In genomic region chr5:129980216-129980615, GRCm38 (mm10) we compare ENCODE assay signal across 25 mouse cellular contexts. TPM values are rescaled to one million over a fixed set of nuclear protein-coding genes. Genes with fewer than 3 reads are reported as not detected.
DNase-seq lines count a peak whose midpoint lies in the region; ATAC-seq and TF ChIP-seq lines count a peak whose summit lies in the region.
"Had no signal": no experiment of that assay in that cellular context is flagged by ENCODE, and none has a peak within 500 bp of the region (broad histone marks: within the 10 kb centered on the region; RNA-seq: fewer than 3 reads in every experiment).

No protein-coding gene starts in this region.

- no peak overlapping the region for H3K27ac ChIP-seq in forebrain, embryonic 11.5 days (ENCODE audit: low read depth, low read length)
- H3K27ac ChIP-seq in forebrain, postnatal 0 days (ENCODE audit: low read depth, low read length), result no peak overlapping the region
- H3K27ac ChIP-seq in liver, embryonic 11.5 days (ENCODE audit: low read depth, low read length), result no peak overlapping the region; the same call in 1 of the 2 replicates
- H3K27ac ChIP-seq in liver, embryonic 16.5 days (ENCODE audit: low read length), result peak overlapping the region; percentile 87
- H3K27ac ChIP-seq: forebrain, embryonic 15.5 days; gastrocnemius, adult 2 months; heart, embryonic 13.5 days; hindbrain, embryonic 14.5 days; kidney, embryonic 15.5 days; midbrain, embryonic 13.5 days; neural tube, embryonic 13.5 days had no signal

- H3K36me3 ChIP-seq in forebrain, embryonic 11.5 days (ENCODE audit: control insufficient read depth, insufficient read depth, low read length), result peaks cover 3% of the 10 kb centered on the region; the same call in 1 of the 2 replicates
- peaks cover 10% of the 10 kb centered on the region for H3K36me3 ChIP-seq in forebrain, postnatal 0 days (ENCODE audit: insufficient read depth)
- peaks cover 8% of the 10 kb centered on the region; the same call in 1 of the 2 replicates for H3K36me3 ChIP-seq in liver, embryonic 11.5 days (ENCODE audit: control insufficient read depth, insufficient read depth, low read length)
- peaks cover 5% of the 10 kb centered on the region; the same call in 1 of the 2 replicates for H3K36me3 ChIP-seq in liver, embryonic 16.5 days (ENCODE audit: control insufficient read depth, insufficient read depth)

- TF ChIP-seq CTCF in forebrain, postnatal 0 days (IDR thresholded peaks at IDR 0.05; ENCODE audit: low read depth), result no peak

- 85% methylated on average over 3 of the region's 3 CpGs for WGBS in forebrain, embryonic 11.5 days
- 76% methylated on average over 3 of the region's 3 CpGs for WGBS in forebrain, postnatal 0 days
- WGBS in liver, embryonic 11.5 days, result 43% methylated on average over 3 of the region's 3 CpGs
- 34% methylated on average over 3 of the region's 3 CpGs for WGBS in liver, embryonic 16.5 days (ENCODE audit: insufficient replicate concordance)

- no peaks in the 10 kb centered on the region for H3K4me1 ChIP-seq in forebrain, embryonic 11.5 days (replicated peaks; ENCODE audit: control insufficient read depth, insufficient read depth, low read length)
- no peaks in the 10 kb centered on the region for H3K4me1 ChIP-seq in forebrain, postnatal 0 days (ENCODE audit: insufficient read depth)
- peaks cover 40% of the 10 kb centered on the region for H3K4me1 ChIP-seq in liver, embryonic 11.5 days (replicated peaks; ENCODE audit: control insufficient read depth, insufficient read depth, low read length)
- peaks cover 55% of the 10 kb centered on the region for H3K4me1 ChIP-seq in liver, embryonic 16.5 days (ENCODE audit: control insufficient read depth, low read depth, low read length)
- H3K4me1 ChIP-seq: forebrain, embryonic 15.5 days; kidney, embryonic 15.5 days; midbrain, embryonic 13.5 days had no signal

- H3K9me3 ChIP-seq in forebrain, embryonic 11.5 days (ENCODE audit: control insufficient read depth, low read length), result no peaks in the 10 kb centered on the region
- H3K9me3 ChIP-seq in forebrain, postnatal 0 days (ENCODE audit: low read length), result no peaks in the 10 kb centered on the region
- no peaks in the 10 kb centered on the region for H3K9me3 ChIP-seq in liver, embryonic 11.5 days (ENCODE audit: control insufficient read depth, low read length)
- H3K9me3 ChIP-seq in liver, embryonic 16.5 days (replicated peaks; ENCODE audit: control insufficient read depth, low read length), result no peaks in the 10 kb centered on the region
- H3K9me3 ChIP-seq: forebrain, embryonic 15.5 days; heart, embryonic 13.5 days; kidney, embryonic 15.5 days; megakaryocyte, embryonic 14.5 days; midbrain, embryonic 13.5 days; neural tube, embryonic 13.5 days had no signal

- no peak overlapping the region for H3K9ac ChIP-seq in forebrain, embryonic 11.5 days (ENCODE audit: low read length)
- H3K9ac ChIP-seq in forebrain, postnatal 0 days, result no peak overlapping the region
- H3K9ac ChIP-seq in liver, embryonic 11.5 days (ENCODE audit: low read depth, low read length), result no peak overlapping the region
- H3K9ac ChIP-seq in liver, embryonic 16.5 days (ENCODE audit: low read depth, low read length), result peak overlapping the region; percentile 39
- H3K9ac ChIP-seq: forebrain, embryonic 15.5 days; heart, embryonic 13.5 days; hindbrain, embryonic 14.5 days; kidney, embryonic 15.5 days; lung, embryonic 14.5 days; midbrain, embryonic 13.5 days; neural tube, embryonic 13.5 days had no signal

- H3K4me3 ChIP-seq in forebrain, embryonic 11.5 days (ENCODE audit: low read depth, low read length), result no peak overlapping the region
- H3K4me3 ChIP-seq in forebrain, postnatal 0 days (ENCODE audit: low read depth, low read length), result no peak overlapping the region
- no peak overlapping the region for H3K4me3 ChIP-seq in liver, embryonic 11.5 days (ENCODE audit: low read depth, low read length)
- H3K4me3 ChIP-seq in liver, embryonic 16.5 days (ENCODE audit: low read depth, low read length), result peak overlapping the region; percentile 14
- H3K4me3 ChIP-seq: forebrain, embryonic 15.5 days; gastrocnemius, adult 2 months; heart, embryonic 13.5 days; kidney, embryonic 15.5 days; megakaryocyte, embryonic 14.5 days; midbrain, embryonic 13.5 days; neural tube, embryonic 13.5 days had no signal

- DNase-seq in forebrain, embryonic 11.5 days (ENCODE audit: low spot score), result peak; percentile 13
- no peak for DNase-seq in forebrain, postnatal 0 days
- no peak for DNase-seq in liver, embryonic 11.5 days (ENCODE audit: low spot score)
- DNase-seq in cerebellum, adult 8-10 months, result no peak
- DNase-seq in embryo, embryonic 10 days (ENCODE audit: low spot score), result no peak
- DNase-seq: adrenal gland, postnatal 10 days; cerebellum, adult 11 months; cerebellum, postnatal 10 days; gastrocnemius, adult 2 months; heart, postnatal 10 days; kidney, adult 18-20 months; kidney, postnatal 36 days; layer of hippocampus, postnatal 36 days; left cerebral cortex, postnatal 4 days; lung, embryonic 14.5 days had no signal

- H3K27me3 ChIP-seq in forebrain, embryonic 11.5 days (ENCODE audit: control insufficient read depth, insufficient read depth, low read length), result no peaks in the 10 kb centered on the region
- H3K27me3 ChIP-seq in forebrain, postnatal 0 days (ENCODE audit: insufficient read depth, low read length), result no peaks in the 10 kb centered on the region
- no peaks in the 10 kb centered on the region for H3K27me3 ChIP-seq in liver, embryonic 11.5 days (replicated peaks; ENCODE audit: control insufficient read depth, insufficient read depth, low read length)
- H3K27me3 ChIP-seq in liver, embryonic 16.5 days (ENCODE audit: control insufficient read depth, insufficient read depth, low read depth, low read length), result no peaks in the 10 kb centered on the region
- H3K27me3 ChIP-seq: CH12.LX; forebrain, embryonic 15.5 days; heart, embryonic 13.5 days; kidney, embryonic 15.5 days; megakaryocyte, embryonic 14.5 days; midbrain, embryonic 13.5 days; neural tube, embryonic 13.5 days had no signal

- ATAC-seq in forebrain, embryonic 11.5 days (replicated peaks; ENCODE audit: low FRiP score), result no peak
- no peak for ATAC-seq in forebrain, postnatal 0 days
- peak; percentile 50; the same call in 1 of the 2 replicates for ATAC-seq in liver, embryonic 11.5 days (replicated peaks; ENCODE audit: low FRiP score)
- peak; percentile 57 for ATAC-seq in liver, embryonic 16.5 days (ENCODE audit: low read depth)
- ATAC-seq in megakaryocyte, adult 5-6 weeks (ENCODE audit: poor library complexity, severe bottlenecking), result no peak
- ATAC-seq: forebrain, embryonic 15.5 days; midbrain, embryonic 13.5 days had no signal

- no peak overlapping the region for H3K4me2 ChIP-seq in forebrain, embryonic 11.5 days (ENCODE audit: low read depth, low read length, severe bottlenecking)
- no peak overlapping the region for H3K4me2 ChIP-seq in forebrain, postnatal 0 days (ENCODE audit: low read depth)
- H3K4me2 ChIP-seq in liver, embryonic 11.5 days, result peak overlapping the region; percentile 27
- peak overlapping the region; percentile 48 for H3K4me2 ChIP-seq in liver, embryonic 16.5 days (ENCODE audit: low read depth, low read length)
- H3K4me2 ChIP-seq: forebrain, embryonic 15.5 days; heart, embryonic 13.5 days; hindbrain, embryonic 14.5 days; kidney, embryonic 15.5 days; lung, embryonic 14.5 days; midbrain, embryonic 13.5 days; neural tube, embryonic 13.5 days had no signal

RNA-seq across cellular contexts. Expression of gene Gusb, which starts 22.6 kb away (rescaled TPM):
- polyA plus RNA-seq in forebrain, embryonic 11.5 days (2014; fragmentation: Nextera tagmentation; extraction: Ambion mirVana), result 26.7 and 29.9 TPM in 2 replicates
- total RNA-seq in forebrain, postnatal 0 days (2014; rRNA removed), result 17.2 and 19.9 TPM in 2 replicates
- 27.7 and 29.3 TPM in 2 replicates for polyA plus RNA-seq in forebrain, postnatal 0 days (2015; fragmentation: Nextera tagmentation; extraction: Ambion mirVana)
- 82.5 and 89.9 TPM in 2 replicates for polyA plus RNA-seq in liver, embryonic 11.5 days (2014; fragmentation: Nextera tagmentation; extraction: Ambion mirVana)
- polyA plus RNA-seq in liver, embryonic 16.5 days (2015; fragmentation: Nextera tagmentation; extraction: Ambion mirVana), result 30.5 and 30.6 TPM in 2 replicates
- total RNA-seq in megakaryocyte, adult 5-6 weeks (2015), result 101 and 111 TPM in 2 replicates
- total RNA-seq in megakaryocyte, adult 5-6 weeks (2017), result 63.9 and 70.8 TPM in 2 replicates

RNA-seq across cellular contexts. Expression of gene Vkorc1l1, which starts 38.4 kb away (rescaled TPM):
- polyA plus RNA-seq in forebrain, embryonic 11.5 days (2014; fragmentation: Nextera tagmentation; extraction: Ambion mirVana), result 32.1 and 35.7 TPM in 2 replicates
- total RNA-seq in forebrain, postnatal 0 days (2014; rRNA removed), result 43.5 and 52.8 TPM in 2 replicates
- 16.9 and 22.0 TPM in 2 replicates for polyA plus RNA-seq in forebrain, postnatal 0 days (2015; fragmentation: Nextera tagmentation; extraction: Ambion mirVana)
- 29.4 and 30.4 TPM in 2 replicates for polyA plus RNA-seq in liver, embryonic 11.5 days (2014; fragmentation: Nextera tagmentation; extraction: Ambion mirVana)
- 17.3 and 18.6 TPM in 2 replicates for polyA plus RNA-seq in liver, embryonic 16.5 days (2015; fragmentation: Nextera tagmentation; extraction: Ambion mirVana)
- 34.7 and 39.4 TPM in 2 replicates for total RNA-seq in megakaryocyte, adult 5-6 weeks (2015)
- 17.9 and 18.6 TPM in 2 replicates for total RNA-seq in megakaryocyte, adult 5-6 weeks (2017)

RNA-seq across cellular contexts. Expression of gene Asl, which starts 48.8 kb away (rescaled TPM):
- polyA plus RNA-seq in forebrain, embryonic 11.5 days (2014; fragmentation: Nextera tagmentation; extraction: Ambion mirVana), result 27.0 and 33.4 TPM in 2 replicates
- 28.7 and 33.2 TPM in 2 replicates for total RNA-seq in forebrain, postnatal 0 days (2014; rRNA removed)
- polyA plus RNA-seq in forebrain, postnatal 0 days (2015; fragmentation: Nextera tagmentation; extraction: Ambion mirVana), result 32.5 and 39.3 TPM in 2 replicates
- 51.8 and 61.0 TPM in 2 replicates for polyA plus RNA-seq in liver, embryonic 11.5 days (2014; fragmentation: Nextera tagmentation; extraction: Ambion mirVana)
- 61.8 and 65.8 TPM in 2 replicates for polyA plus RNA-seq in liver, embryonic 16.5 days (2015; fragmentation: Nextera tagmentation; extraction: Ambion mirVana)
- 20.2 and 29.5 TPM in 2 replicates for total RNA-seq in megakaryocyte, adult 5-6 weeks (2015)
- 21.3 and 25.7 TPM in 2 replicates for total RNA-seq in megakaryocyte, adult 5-6 weeks (2017)

RNA-seq across cellular contexts. Expression of gene Crcp, which starts 48.9 kb away (rescaled TPM):
- polyA plus RNA-seq in forebrain, embryonic 11.5 days (2014; fragmentation: Nextera tagmentation; extraction: Ambion mirVana), result 36.4 and 39.0 TPM in 2 replicates
- 63.2 and 69.1 TPM in 2 replicates for total RNA-seq in forebrain, postnatal 0 days (2014; rRNA removed)
- polyA plus RNA-seq in forebrain, postnatal 0 days (2015; fragmentation: Nextera tagmentation; extraction: Ambion mirVana), result 87.1 and 91.2 TPM in 2 replicates
- 30.8 and 34.8 TPM in 2 replicates for polyA plus RNA-seq in liver, embryonic 11.5 days (2014; fragmentation: Nextera tagmentation; extraction: Ambion mirVana)
- polyA plus RNA-seq in liver, embryonic 16.5 days (2015; fragmentation: Nextera tagmentation; extraction: Ambion mirVana), result 17.8 and 19.9 TPM in 2 replicates
- total RNA-seq in megakaryocyte, adult 5-6 weeks (2015), result 49.4 and 54.0 TPM in 2 replicates
- total RNA-seq in megakaryocyte, adult 5-6 weeks (2017), result 48.3 and 53.8 TPM in 2 replicates

Comparison
In these comparisons a context has a peak if more than half of its experiments do, and no peak if none do; other contexts are left out.
1. ATAC-seq: peak in liver, embryonic 11.5 days (single experiment) and liver, embryonic 16.5 days (single experiment); none in forebrain, embryonic 11.5 days (single experiment), forebrain, postnatal 0 days (single experiment) and megakaryocyte, adult 5-6 weeks (single experiment).
2. H3K4me2 ChIP-seq: peak in liver, embryonic 11.5 days (single experiment) and liver, embryonic 16.5 days (single experiment); none in forebrain, embryonic 11.5 days (single experiment) and forebrain, postnatal 0 days (single experiment).